Mouse (Mus musculus): Measurements from ENCODE around the gene Srbd1. TPM values are rescaled to one million over a fixed set of nuclear protein-coding genes. Genes with fewer than 3 reads are reported as not detected.

Gene Srbd1
- polyA plus RNA-seq, 1 experiment from 2014 or later = 22.3 TPM

Other genes starting within 250 kb of the Srbd1 start
- 5.5 and 5.9 TPM in 2 replicates for gene Prkce, start 22.6 kb upstream of the Srbd1 start, polyA plus RNA-seq (2015; fragmentation: Nextera tagmentation; extraction: Ambion mirVana)

Data from kidney, embryonic 16.5 days (tissue).